Mouse (Mus musculus): ENCODE data around the gene Sergef.

Gene Sergef

GRCm38 (mm10) chr7:46501458-46501857 lies 138.1 kb downstream of the Sergef start:
- DNase-seq (ENCODE audit: low spot score): no peak

- DNase-seq (ENCODE audit: low spot score): no peak
These were observed 140.0 kb downstream of the Sergef start for GRCm38 (mm10) chr7:46499561-46499960.

DNA sequence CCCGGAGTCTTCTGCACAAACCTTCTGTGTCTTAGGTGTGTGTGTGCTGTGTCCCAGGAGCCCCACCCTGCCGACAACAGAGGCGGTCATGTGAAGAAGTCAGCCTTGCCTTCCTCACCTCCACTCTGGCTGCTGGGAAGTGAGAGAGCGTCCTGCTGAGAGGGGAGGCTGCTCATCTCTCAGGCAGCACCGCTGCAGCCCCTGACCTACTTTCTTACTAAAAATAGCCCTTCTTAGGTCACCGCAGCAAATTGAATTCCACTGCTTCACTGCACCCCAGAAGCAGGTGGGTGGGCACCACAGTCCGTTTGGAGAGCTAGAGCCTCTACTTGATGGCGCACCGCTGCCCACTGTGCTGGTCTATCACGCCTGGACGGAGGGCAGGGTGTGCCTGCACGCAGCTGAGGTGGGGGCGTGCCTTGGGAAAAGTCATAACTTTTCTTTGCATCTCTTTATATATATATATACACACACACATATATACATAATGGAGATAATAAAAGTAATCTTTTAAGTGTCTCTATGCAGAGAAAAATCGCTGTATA lies 147.4 kb downstream of the Sergef start:
- no peak for DNase-seq (ENCODE audit: low spot score)

- DNase-seq (ENCODE audit: low spot score): no peak
These were observed 152.3 kb downstream of the Sergef start for GRCm38 (mm10) chr7:46487354-46487753.

DNA sequence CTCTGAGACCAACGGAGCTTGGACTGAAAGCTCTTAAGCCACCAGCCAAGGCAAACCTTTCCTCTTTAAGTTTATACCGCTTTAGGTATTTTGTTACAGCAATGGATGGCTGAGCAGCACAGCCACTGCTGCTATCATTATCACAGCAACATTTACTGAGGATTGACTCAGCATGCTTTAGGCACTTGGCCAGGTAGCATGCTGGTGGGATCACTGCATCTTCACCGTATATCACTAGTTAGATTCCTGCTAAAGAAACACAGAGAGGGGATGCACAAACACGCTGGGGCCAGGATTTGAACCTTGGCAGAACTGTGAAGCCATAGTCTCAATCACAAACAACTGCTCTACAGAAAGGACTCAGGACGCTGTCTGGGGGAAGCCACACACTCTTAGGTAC lies 152.8 kb downstream of the Sergef start:
- no peak for DNase-seq (ENCODE audit: low spot score)

- DNase-seq (ENCODE audit: low spot score): no peak
These were observed 155.4 kb downstream of the Sergef start for GRCm38 (mm10) chr7:46484223-46484622.

DNA sequence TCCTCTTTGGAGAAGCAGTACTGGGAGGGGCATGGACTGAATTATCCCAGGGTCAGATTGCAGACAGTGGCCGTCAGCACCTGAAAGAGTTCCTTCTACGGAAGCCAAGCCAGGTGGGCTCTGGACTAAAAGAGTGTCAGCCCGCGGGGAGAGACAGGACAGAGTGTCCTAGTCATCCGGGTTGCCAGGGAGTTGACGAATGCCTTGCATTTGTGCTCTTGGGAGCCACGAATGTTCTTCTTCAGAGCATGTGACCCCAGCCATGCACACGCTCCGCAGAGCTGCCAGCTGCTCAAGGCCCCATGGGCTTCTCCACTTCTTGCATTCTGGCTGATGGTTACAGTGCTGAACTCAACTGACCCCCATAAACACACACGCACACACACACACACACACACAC lies 156.6 kb downstream of the Sergef start:
- no peak for DNase-seq (ENCODE audit: low spot score)

DNA sequence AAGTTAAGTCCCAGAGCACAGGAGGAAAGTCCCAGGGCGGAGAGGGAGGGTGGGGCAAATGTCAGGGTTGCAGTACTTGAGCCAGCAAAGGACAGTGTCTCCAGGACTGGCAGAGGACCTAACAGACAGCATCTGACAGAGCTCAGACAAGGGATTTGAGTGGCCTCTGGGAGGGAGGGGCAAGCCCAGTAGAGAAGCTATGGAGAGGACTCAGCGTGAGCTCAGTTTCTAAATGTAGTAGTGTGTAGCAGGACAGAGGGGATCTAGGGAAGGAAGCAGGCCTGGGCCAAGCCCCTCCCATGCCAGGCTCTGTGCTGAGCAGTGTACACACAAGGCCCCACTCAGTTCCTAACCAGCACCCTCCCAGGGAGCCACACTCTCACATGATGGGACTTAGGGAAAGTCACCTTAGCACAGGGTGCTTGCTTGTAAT lies 157.5 kb downstream of the Sergef start:
- no peak for DNase-seq (ENCODE audit: low spot score)

GRCm38 (mm10) chr7:46479793-46480192 lies 159.8 kb downstream of the Sergef start:
- no peak for DNase-seq (ENCODE audit: low spot score)

DNA sequence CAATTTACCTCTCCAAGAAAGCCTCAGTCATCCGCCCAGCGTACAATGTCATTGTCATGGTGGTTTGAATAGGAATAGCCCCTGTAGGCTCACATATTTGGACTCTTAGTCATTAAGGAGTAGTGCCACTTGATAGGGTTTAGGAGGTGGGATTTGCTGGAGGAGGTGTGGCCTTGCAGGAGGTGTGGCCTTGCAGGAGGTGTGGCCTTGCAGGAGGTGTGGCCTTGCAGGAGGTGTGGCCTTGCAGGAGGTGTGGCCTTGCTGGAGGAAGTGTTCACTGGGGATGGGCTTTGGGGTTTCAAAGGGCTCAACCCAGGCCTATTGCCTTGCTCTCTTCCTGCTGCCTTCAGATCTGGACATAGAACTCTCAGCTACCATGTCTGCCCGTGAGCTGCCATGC lies 162.2 kb downstream of the Sergef start:
- DNase-seq (ENCODE audit: low spot score): no peak

GRCm38 (mm10) chr7:46475464-46475863 lies 164.1 kb downstream of the Sergef start:
- no peak for DNase-seq (ENCODE audit: low spot score)

- no peak for DNase-seq (ENCODE audit: low spot score)
These were observed 166.5 kb downstream of the Sergef start for GRCm38 (mm10) chr7:46473141-46473540.

DNA sequence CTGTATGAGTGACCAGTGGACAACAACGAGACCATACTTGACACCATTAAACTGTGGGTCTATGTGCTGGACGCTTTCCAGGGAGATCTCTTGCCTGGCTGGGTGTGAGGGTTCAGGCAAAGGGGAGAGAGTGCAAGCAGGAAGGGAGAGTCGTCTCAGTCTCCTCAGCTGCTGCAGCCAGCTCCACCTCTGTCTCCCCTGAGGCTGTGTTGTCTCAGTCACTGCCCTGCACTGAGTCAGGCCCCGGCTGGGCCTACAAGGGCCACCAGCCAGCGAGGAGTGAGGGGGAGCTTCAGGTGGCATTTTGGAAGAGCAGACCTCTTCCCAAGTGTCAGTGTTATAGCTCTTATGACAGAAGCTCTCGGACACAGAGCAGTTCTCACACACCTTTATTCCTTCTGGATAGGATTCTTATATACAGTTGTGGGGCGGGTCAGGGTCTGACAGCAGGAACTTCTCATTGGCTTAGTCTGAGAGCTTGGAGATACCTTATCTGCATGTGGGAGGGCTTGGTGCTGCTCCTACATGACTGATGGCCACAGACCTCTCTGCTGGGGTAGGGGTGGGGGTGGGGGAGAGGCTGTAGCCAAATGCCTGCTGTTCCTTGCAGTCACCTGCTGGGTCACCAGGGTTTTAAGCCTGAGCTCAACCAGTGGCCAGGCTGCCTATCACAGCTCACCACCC lies 168.4 kb downstream of the Sergef start:
- no peak for DNase-seq (ENCODE audit: low spot score)

DNA sequence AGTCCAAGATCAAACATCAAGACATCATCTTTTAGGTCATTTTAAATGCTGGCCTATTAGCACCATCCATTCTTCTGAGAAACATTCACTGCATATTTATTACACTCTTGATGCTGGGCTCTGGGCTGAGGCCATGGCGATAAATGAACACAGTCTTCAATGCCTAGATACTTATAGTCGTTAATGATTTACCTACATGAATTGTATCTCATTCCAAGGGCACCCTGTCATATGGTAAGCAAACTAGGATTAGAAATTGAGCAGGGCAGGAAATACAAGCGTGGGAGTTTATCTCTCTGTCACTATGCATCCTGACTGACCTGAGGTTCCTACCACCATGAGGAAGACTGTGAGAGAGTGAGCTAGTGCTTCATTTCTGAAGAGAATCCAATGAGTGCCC lies 170.1 kb downstream of the Sergef start:
- DNase-seq (ENCODE audit: low spot score): no peak

GRCm38 (mm10) chr7:46466422-46466981 lies 173.1 kb downstream of the Sergef start:
- no peak for DNase-seq (ENCODE audit: low spot score)

DNA sequence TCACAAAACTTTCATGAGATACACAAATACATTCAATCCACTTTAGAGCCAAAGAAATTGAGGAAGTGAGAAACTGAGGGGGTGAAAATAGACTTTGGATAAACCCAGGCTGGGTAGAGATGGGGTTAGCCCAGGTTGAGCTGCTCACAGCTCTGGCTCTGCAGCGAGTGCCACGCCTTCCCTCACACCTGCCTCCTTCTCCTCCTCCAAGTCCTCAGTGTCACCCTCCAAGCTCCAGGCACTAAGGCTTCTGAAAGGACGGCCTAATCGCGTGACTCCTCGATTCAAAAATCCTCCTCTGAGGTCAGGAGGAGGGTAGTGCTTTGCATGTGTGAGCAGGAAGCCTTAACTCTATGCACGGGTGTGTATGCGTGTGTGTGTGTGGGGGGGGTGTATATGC lies 176.5 kb downstream of the Sergef start:
- no peak for DNase-seq (ENCODE audit: low spot score)

DNA sequence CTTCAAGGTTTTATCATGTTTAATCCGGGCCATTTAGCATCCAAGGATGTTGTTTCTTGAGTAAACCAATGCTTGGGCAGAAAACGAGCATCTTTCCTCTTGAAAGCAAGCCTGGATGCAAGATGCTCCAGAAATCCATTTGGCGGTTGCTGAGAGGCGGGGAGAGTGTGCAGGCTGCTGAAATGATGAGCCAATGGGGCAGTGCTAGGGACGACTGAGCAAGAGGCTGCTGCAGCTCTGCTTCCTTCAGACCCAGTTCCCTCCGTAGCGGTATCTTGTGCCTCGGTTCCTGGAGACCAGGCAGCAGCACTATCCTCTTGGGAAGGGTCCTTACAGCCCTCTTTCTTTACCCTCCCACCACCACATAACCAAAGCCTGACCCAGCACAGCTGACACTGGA lies 177.3 kb downstream of the Sergef start:
- DNase-seq (ENCODE audit: low spot score): no peak

- no peak for DNase-seq (ENCODE audit: low spot score)
These were observed 179.9 kb downstream of the Sergef start for GRCm38 (mm10) chr7:46459605-46460245.

DNA sequence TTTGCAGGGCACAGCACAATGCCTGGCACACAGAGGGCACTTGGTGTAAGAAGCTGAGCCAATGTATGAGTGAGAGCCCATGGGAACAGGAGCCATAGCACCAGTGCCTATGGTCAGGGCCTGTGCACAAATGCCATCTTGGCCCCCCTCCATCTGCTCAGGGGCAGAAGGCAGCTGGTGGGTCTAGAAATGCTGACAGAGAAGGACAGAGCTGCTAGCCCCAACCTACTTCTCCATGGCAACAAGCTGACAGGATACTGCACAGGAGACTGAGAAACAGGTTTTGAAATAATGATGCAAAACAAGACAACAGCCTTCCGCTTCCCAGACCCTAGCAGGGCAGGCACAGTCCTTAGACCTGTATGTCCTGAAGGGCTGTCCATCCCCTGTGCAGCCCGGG lies 180.4 kb downstream of the Sergef start:
- DNase-seq (ENCODE audit: low spot score): no peak

DNA sequence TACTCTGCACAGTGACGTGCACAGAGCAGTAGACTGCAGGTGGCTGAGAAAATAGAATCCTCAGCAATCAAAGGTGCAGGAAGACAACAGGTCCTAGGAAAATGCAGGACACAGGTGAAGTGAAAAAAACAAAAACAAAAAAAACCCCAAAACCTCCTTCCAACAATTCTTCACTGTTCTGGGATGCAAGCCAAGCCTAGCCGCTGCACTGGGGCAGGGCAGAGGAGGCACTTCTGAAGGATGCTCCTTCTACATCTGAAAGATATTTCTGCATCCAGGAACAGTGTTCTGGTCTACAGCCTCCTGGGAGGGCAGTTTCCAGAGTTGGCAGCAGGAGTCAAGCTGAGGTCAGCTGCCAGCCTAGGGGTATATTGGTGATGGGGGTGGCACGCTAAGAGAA lies 181.7 kb downstream of the Sergef start:
- DNase-seq (ENCODE audit: low spot score): no peak

GRCm38 (mm10) chr7:46453930-46454679 lies 185.5 kb downstream of the Sergef start:
- no peak for DNase-seq (ENCODE audit: low spot score)

- DNase-seq (ENCODE audit: low spot score): no peak
These were observed 190.5 kb downstream of the Sergef start for GRCm38 (mm10) chr7:46448922-46449645.
